Mouse (Mus musculus) frontal cortex, postnatal 10 days (tissue): Measurements from ENCODE around the gene Tsfm.

Source experiments
- DNase-seq, 2 experiments: peaks; one replicate each; pipeline ENCODE4 v3.0.0; 2022; ENCODE audit warnings: low spot score in 2 of 2, mixed read lengths in 1 of 2

Tsfm gene

GRCm38 (mm10) chr10:126987183-126988118 is 43.2 kb downstream of the Tsfm start:
- DNase-seq = no peak

- DNase-seq = peak; percentile 73 to 77
Observed at GRCm38 (mm10) chr10:126986541-126986961, 44.1 kb downstream of the Tsfm start.

DNA sequence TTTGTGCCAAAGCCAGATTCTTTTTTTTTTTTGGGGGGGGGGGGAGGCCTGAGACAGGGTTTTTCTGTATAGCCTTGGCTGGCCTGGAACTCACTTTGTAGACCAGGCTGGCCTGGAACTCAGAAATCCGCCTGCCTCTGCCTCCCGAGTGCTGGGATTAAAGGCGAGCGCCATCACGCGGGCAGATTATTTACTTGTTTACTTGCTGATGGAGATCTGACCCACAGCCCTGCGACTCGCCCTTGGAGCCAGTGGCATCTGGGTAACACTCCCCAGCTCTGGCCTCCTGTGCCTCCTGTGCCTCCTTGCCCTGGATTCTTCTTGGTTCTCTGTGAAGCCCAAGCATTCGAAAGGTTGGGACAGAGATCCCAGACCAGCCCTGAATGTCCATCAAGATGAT is 45.1 kb downstream of the Tsfm start:
- no peak for DNase-seq

GRCm38 (mm10) chr10:126985127-126985526 is 45.5 kb downstream of the Tsfm start:
- no peak for DNase-seq

DNA sequence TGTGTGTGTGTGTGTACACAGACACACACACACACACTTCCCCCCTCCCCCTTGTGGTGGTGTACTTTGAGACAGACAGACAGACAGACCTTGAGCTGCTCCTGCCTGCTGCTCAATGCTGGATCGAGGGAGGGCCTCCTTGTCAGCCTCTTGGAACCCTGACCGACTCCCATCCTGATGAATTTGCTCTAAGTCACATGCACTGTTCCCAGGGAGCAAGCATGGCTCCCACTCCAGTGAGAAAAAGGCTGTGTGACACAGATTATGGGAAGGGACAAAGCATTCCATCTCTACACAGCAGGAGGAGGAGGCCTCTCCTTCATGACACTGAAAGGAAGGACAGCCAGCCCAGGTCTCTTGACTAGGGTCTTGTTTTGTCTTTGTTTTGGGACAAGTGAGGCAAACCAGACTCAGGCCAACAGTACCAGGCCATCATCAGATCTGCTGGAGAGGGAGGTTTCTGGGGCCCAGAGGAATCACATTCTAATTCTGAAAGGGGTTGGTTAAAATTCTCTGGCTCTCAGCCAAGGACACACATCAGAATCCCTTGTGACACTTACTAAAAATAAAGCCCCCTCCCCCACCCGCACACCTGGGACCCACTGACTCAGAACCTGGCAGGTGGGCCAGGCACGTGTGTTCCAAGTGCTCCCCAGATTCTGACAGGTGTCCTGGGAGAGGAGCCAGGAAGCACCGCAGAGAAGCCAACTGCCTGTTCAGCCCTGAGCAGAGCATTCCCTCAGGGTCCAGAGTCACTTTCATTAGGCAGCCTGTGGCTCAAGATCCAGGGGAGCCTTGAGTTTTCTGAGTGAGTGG is 46.2 kb downstream of the Tsfm start:
- DNase-seq = no peak

GRCm38 (mm10) chr10:126983193-126983725 is 47.4 kb downstream of the Tsfm start:
- no peak for DNase-seq

- DNase-seq = no peak
Observed at GRCm38 (mm10) chr10:126981746-126982145, 48.9 kb downstream of the Tsfm start.

GRCm38 (mm10) chr10:126980933-126981530 is 49.6 kb downstream of the Tsfm start:
- no peak for DNase-seq

- DNase-seq = peak; percentile 60
Observed at GRCm38 (mm10) chr10:126980221-126980932, 50.3 kb downstream of the Tsfm start.

- DNase-seq = peak in 1 of 2 experiments; percentile 58
Observed at GRCm38 (mm10) chr10:126979636-126980151, 50.9 kb downstream of the Tsfm start.

DNA sequence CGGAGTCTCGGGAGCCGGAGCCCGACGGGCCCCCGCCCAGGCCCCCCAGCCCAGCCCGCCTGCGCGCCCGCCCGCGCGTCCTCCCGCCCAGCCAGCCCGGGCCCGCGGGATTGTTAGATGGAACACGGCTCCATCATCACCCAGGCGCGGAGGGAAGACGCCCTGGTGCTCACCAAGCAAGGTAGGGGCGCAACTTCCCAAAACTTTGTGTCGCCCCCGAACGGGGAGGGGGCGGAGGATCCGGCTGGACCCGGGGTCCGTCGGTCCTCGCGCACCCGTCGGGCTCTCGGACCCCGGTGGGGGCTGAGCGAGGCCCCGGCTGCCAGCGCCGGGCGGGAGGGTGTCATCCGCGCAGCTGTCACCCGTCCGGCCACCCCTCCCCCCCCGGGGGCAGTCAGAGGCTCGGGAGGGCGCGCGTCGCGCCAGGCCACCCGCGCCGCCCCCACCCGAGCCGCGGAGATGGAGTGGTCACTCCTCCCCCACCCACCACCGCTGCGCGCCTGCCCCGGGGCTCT is 51.5 kb downstream of the Tsfm start:
- peak; percentile 55 to 66 for DNase-seq

DNA sequence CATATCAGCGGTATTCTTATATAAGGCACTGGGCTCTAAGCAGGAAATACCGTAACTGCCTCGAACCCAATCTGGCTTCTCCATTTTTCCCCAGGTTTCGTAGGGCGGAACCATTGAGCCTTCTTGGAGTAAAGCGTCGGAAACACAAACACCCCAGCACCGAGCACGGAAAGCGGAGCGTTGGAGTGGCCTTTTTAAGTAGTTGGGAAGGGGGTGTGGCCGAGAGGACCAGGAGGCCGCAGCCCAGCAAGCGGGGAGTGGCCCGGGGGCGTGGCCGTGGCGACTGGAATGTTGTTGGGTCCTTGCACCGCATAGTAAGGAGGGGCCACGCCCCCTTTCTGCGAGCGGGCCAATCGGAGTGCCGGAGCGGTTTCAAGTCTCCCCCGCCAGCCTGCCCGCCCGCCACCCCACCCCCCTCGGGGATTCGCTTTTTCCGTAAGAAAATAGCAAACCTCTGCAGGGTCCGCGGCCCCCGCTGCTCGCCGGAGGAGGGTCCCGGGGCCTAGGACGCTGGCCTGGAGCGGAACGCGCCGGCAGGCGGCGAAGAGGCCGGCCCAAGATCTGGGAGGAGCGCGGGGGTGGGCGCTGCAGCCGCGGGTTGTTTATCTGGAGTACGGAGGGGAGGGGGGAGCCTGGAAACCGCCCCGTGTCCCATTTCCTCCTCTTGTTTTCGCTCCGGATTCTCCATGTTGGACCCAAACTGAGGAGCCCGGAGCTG is 52.2 kb downstream of the Tsfm start, which contains the start of gene Ctdsp2:
TSS of gene Ctdsp2 (plus strand) at position 441 of the 718 bp plus-strand sequence.
- peak; percentile 99 to 100 for DNase-seq

DNA sequence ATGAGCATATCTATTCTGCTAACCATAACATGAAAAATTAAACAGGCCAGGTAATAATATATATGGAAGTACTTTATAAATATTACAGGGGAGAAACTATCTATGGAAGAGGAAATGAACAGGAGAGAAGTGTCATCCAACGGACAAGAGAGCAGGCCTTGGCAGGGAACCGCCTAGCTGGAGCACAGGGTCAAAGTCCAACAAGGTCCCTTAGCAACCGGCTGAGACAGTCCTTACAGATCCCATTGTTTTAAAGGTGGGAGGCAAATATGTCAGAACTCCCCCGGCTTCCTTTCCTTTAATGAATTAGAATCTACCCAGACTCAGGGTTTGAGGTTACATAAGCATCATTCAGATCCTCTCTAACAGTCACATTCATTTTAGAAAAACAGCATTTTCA is 53.6 kb downstream of the Tsfm start:
- DNase-seq = no peak

- DNase-seq = no peak
Observed at GRCm38 (mm10) chr10:126975706-126976105, 54.9 kb downstream of the Tsfm start.

GRCm38 (mm10) chr10:126972988-126973387 is 57.7 kb downstream of the Tsfm start:
- DNase-seq = no peak

- DNase-seq = no peak
Observed at GRCm38 (mm10) chr10:126972051-126972725, 58.5 kb downstream of the Tsfm start.

GRCm38 (mm10) chr10:126971363-126972050 is 59.1 kb downstream of the Tsfm start:
- no peak for DNase-seq

- DNase-seq = no peak
Observed at GRCm38 (mm10) chr10:126963821-126964220, 66.8 kb downstream of the Tsfm start.

- no peak for DNase-seq
Observed at GRCm38 (mm10) chr10:126962966-126963330, 67.7 kb downstream of the Tsfm start.
